Mouse (Mus musculus): ENCODE measurements around the gene Nln.

- TF ChIP-seq CTCF (conservative IDR thresholded peaks at IDR 0.05 in 1 of 2, IDR thresholded peaks at IDR 0.05 in 1 of 2; ENCODE audit: low read depth in 2 of 2, low read length in 2 of 2) (no peak), NRF1 (IDR thresholded peaks at IDR 0.05; ENCODE audit: low read depth, low read length) (no peak), ZC3H11A (IDR thresholded peaks at IDR 0.05; ENCODE audit: low read depth, low read length) (no peak), BHLHE40 (IDR thresholded peaks at IDR 0.05; ENCODE audit: low read depth, low read length) (no peak), MEF2A (IDR thresholded peaks at IDR 0.05; ENCODE audit: borderline replicate concordance, low read depth, low read length) (no peak), CHD2 (IDR thresholded peaks at IDR 0.05; ENCODE audit: low read length) (no peak), ELF1 (IDR thresholded peaks at IDR 0.05; ENCODE audit: low read depth, low read length) (no peak), RCOR1 (conservative IDR thresholded peaks at IDR 0.05; ENCODE audit: low read depth, low read length) (no peak), RAD21 (IDR thresholded peaks at IDR 0.05; ENCODE audit: low read depth, low read length) (no peak), GABPA (IDR thresholded peaks at IDR 0.05; ENCODE audit: insufficient replicate concordance, low read depth, low read length) (no peak), USF2 (conservative IDR thresholded peaks at IDR 0.05; ENCODE audit: low read depth, low read length) (no peak), EP300 (IDR thresholded peaks at IDR 0.05; ENCODE audit: low read length) (no peak), HCFC1 (IDR thresholded peaks at IDR 0.05; ENCODE audit: low read depth, low read length) (no peak), MAFK (IDR thresholded peaks at IDR 0.05; ENCODE audit: insufficient replicate concordance, low read length) (no peak)
These were observed 131.0 kb downstream of the Nln start for GRCm38 (mm10) chr13:103978286-103978866.

Data from CH12.LX (cell line).